Mouse (Mus musculus) testis, adult 2 months (tissue): ENCODE results near the gene 1700028K03Rik.

Experiments used
- CTCF ChIP-seq: fragments of 200-500 bp; IDR thresholded peaks from 2 replicates; pipeline ENCODE4 v1.5.1; 2012; ENCODE audit warnings: low read depth, mild to moderate bottlenecking, inconsistent platforms, low read length, moderate library complexity; ENCODE audit not compliant: control insufficient read depth, insufficient read depth, insufficient replicate concordance
- POLR2A ChIP-seq: fragments of 200-500 bp; IDR thresholded peaks from 2 replicates; pipeline ENCODE4 v1.6.1; 2012; ENCODE audit warnings: low read depth, mild to moderate bottlenecking, inconsistent platforms, low read length, moderate library complexity; ENCODE audit not compliant: control insufficient read depth

- TF ChIP-seq CTCF (no peak), POLR2A (no peak)
These were observed 39.8 kb upstream of the 1700028K03Rik start for GRCm38 (mm10) chr5:107494759-107495158.
